Mouse (Mus musculus): ENCODE results near the gene Dhodh. TPM values are rescaled to one million over a fixed set of nuclear protein-coding genes. Genes with fewer than 3 reads are reported as not detected.

Gene Dhodh
- polyA plus RNA-seq (2015; fragmentation: Nextera tagmentation; extraction: Ambion mirVana), result 31.5 and 33.4 TPM in 2 replicates

- peaks cover 21% of the 10 kb centered on the region for H3K36me3 ChIP-seq
- no peaks in the 10 kb centered on the region for H3K9me3 ChIP-seq
- H3K9ac ChIP-seq, result peak within 1 kb of the TSS; percentile 81
- peak within 1 kb of the TSS; percentile 97 for H3K27ac ChIP-seq
- H3K4me1 ChIP-seq (replicated peaks), result peaks cover 14% of the 10 kb centered on the region
- peak; percentile 99 for ATAC-seq (ENCODE audit: low FRiP score)
- H3K4me3 ChIP-seq, result peak within 1 kb of the TSS; percentile 57
- no peaks in the 10 kb centered on the region for H3K27me3 ChIP-seq
- peak within 1 kb of the TSS; percentile 84 for H3K4me2 ChIP-seq
- under 1% methylated on average over 42 of the region's 42 CpGs for WGBS
Measured at GRCm38 (mm10) chr8:109608271-109609152, at the start of gene Dhodh. Dhodh (minus strand) TSS chr8:109608673.

GRCm38 (mm10) chr8:109656860-109657259 is 48.4 kb upstream of the Dhodh start:
- H3K4me1 ChIP-seq (replicated peaks), result no peaks in the 10 kb centered on the region
- WGBS, result 89% methylated on average over 3 of the region's 3 CpGs
- H3K27me3 ChIP-seq, result no peaks in the 10 kb centered on the region
- no peak overlapping the region for H3K4me3 ChIP-seq
- H3K27ac ChIP-seq, result no peak overlapping the region
- ATAC-seq (ENCODE audit: low FRiP score), result no peak
- no peaks in the 10 kb centered on the region for H3K36me3 ChIP-seq
- no peak overlapping the region for H3K9ac ChIP-seq
- H3K9me3 ChIP-seq, result no peaks in the 10 kb centered on the region
- no peak overlapping the region for H3K4me2 ChIP-seq

- Histone ChIP-seq H3K9me3 (no peaks in the 10 kb centered on the region), H3K27ac (no peak overlapping the region), H3K4me3 (no peak overlapping the region), H3K36me3 (no peaks in the 10 kb centered on the region), H3K4me1 (replicated peaks) (0 out of 2 replicates have a peak, but pooled peaks cover 2% of the 10 kb centered on the region), H3K27me3 (no peaks in the 10 kb centered on the region), H3K9ac (no peak overlapping the region), H3K4me2 (no peak overlapping the region)
- 76% methylated on average over 10 of the region's 10 CpGs for WGBS
- ATAC-seq (ENCODE audit: low FRiP score), result no peak
Measured at GRCm38 (mm10) chr8:109650801-109651200, 42.3 kb upstream of the Dhodh start.

- Histone ChIP-seq H3K4me2 (no peak overlapping the region), H3K4me1 (replicated peaks) (0 out of 2 replicates have a peak, but pooled peaks cover 2% of the 10 kb centered on the region), H3K9me3 (no peaks in the 10 kb centered on the region), H3K4me3 (no peak overlapping the region), H3K9ac (no peak overlapping the region), H3K27ac (no peak overlapping the region), H3K36me3 (no peaks in the 10 kb centered on the region), H3K27me3 (no peaks in the 10 kb centered on the region)
- WGBS, result 69% methylated on average over 7 of the region's 7 CpGs
- no peak for ATAC-seq (ENCODE audit: low FRiP score)
Measured at GRCm38 (mm10) chr8:109648469-109648868, 40.0 kb upstream of the Dhodh start.

GRCm38 (mm10) chr8:109647331-109647730 is 38.9 kb upstream of the Dhodh start:
- Histone ChIP-seq H3K27ac (no peak overlapping the region), H3K4me3 (no peak overlapping the region), H3K27me3 (no peaks in the 10 kb centered on the region), H3K4me1 (replicated peaks) (0 out of 2 replicates have a peak, but pooled peaks cover 2% of the 10 kb centered on the region), H3K9ac (no peak overlapping the region), H3K9me3 (no peaks in the 10 kb centered on the region), H3K36me3 (no peaks in the 10 kb centered on the region), H3K4me2 (no peak overlapping the region)
- 76% methylated on average over 11 of the region's 11 CpGs for WGBS
- ATAC-seq (ENCODE audit: low FRiP score), result no peak

GRCm38 (mm10) chr8:109641236-109641635 is 32.8 kb upstream of the Dhodh start:
- no peaks in the 10 kb centered on the region for H3K27me3 ChIP-seq
- no peaks in the 10 kb centered on the region for H3K9me3 ChIP-seq
- no peaks in the 10 kb centered on the region for H3K4me1 ChIP-seq (replicated peaks)
- 82% methylated on average over 5 of the region's 5 CpGs for WGBS
- H3K9ac ChIP-seq, result no peak overlapping the region
- ATAC-seq (ENCODE audit: low FRiP score), result no peak
- H3K27ac ChIP-seq, result no peak overlapping the region
- no peaks in the 10 kb centered on the region for H3K36me3 ChIP-seq
- no peak overlapping the region for H3K4me3 ChIP-seq
- no peak overlapping the region for H3K4me2 ChIP-seq

GRCm38 (mm10) chr8:109640410-109640809 is 31.9 kb upstream of the Dhodh start:
- Histone ChIP-seq H3K36me3 (no peaks in the 10 kb centered on the region), H3K9ac (no peak overlapping the region), H3K4me3 (no peak overlapping the region), H3K9me3 (no peaks in the 10 kb centered on the region), H3K27me3 (no peaks in the 10 kb centered on the region), H3K4me1 (replicated peaks) (no peaks in the 10 kb centered on the region), H3K4me2 (no peak overlapping the region), H3K27ac (no peak overlapping the region)
- no peak for ATAC-seq (ENCODE audit: low FRiP score)
- 70% methylated on average over 7 of the region's 7 CpGs for WGBS

GRCm38 (mm10) chr8:109638851-109639250 is 30.4 kb upstream of the Dhodh start:
- no peak overlapping the region for H3K4me3 ChIP-seq
- H3K9ac ChIP-seq, result no peak overlapping the region
- no peaks in the 10 kb centered on the region for H3K9me3 ChIP-seq
- no peak overlapping the region for H3K4me2 ChIP-seq
- no peaks in the 10 kb centered on the region for H3K4me1 ChIP-seq (replicated peaks)
- 73% methylated on average over 5 of the region's 5 CpGs for WGBS
- no peaks in the 10 kb centered on the region for H3K36me3 ChIP-seq
- no peaks in the 10 kb centered on the region for H3K27me3 ChIP-seq
- no peak for ATAC-seq (ENCODE audit: low FRiP score)
- H3K27ac ChIP-seq, result no peak overlapping the region

GRCm38 (mm10) chr8:109635146-109635545 is 26.7 kb upstream of the Dhodh start:
- 93% methylated on average over 8 of the region's 8 CpGs for WGBS
- H3K27me3 ChIP-seq, result no peaks in the 10 kb centered on the region
- ATAC-seq (ENCODE audit: low FRiP score), result no peak
- no peak overlapping the region for H3K4me2 ChIP-seq
- no peak overlapping the region for H3K9ac ChIP-seq
- no peak overlapping the region for H3K27ac ChIP-seq
- H3K4me3 ChIP-seq, result no peak overlapping the region
- H3K4me1 ChIP-seq (replicated peaks), result no peaks in the 10 kb centered on the region
- no peaks in the 10 kb centered on the region for H3K9me3 ChIP-seq
- no peaks in the 10 kb centered on the region for H3K36me3 ChIP-seq

GRCm38 (mm10) chr8:109632498-109632897 is 24.0 kb upstream of the Dhodh start:
- no peaks in the 10 kb centered on the region for H3K9me3 ChIP-seq
- no peak overlapping the region for H3K27ac ChIP-seq
- no peak overlapping the region for H3K4me2 ChIP-seq
- WGBS, result 75% methylated on average over 5 of the region's 5 CpGs
- no peaks in the 10 kb centered on the region for H3K27me3 ChIP-seq
- no peak overlapping the region for H3K9ac ChIP-seq
- H3K4me3 ChIP-seq, result no peak overlapping the region
- H3K36me3 ChIP-seq, result no peaks in the 10 kb centered on the region
- H3K4me1 ChIP-seq (replicated peaks), result no peaks in the 10 kb centered on the region
- ATAC-seq (ENCODE audit: low FRiP score), result no peak

- H3K27me3 ChIP-seq, result no peaks in the 10 kb centered on the region
- ATAC-seq (ENCODE audit: low FRiP score), result no peak
- H3K4me3 ChIP-seq, result no peak overlapping the region
- no peaks in the 10 kb centered on the region for H3K36me3 ChIP-seq
- H3K4me2 ChIP-seq, result no peak overlapping the region
- H3K27ac ChIP-seq, result no peak overlapping the region
- peaks cover 7% of the 10 kb centered on the region; the same call in 1 of the 2 replicates for H3K9me3 ChIP-seq
- H3K4me1 ChIP-seq (replicated peaks), result no peaks in the 10 kb centered on the region
- H3K9ac ChIP-seq, result no peak overlapping the region
- WGBS, result 79% methylated on average over 6 of the region's 6 CpGs
Measured at GRCm38 (mm10) chr8:109628638-109629037, 20.2 kb upstream of the Dhodh start.

GRCm38 (mm10) chr8:109615569-109615968 is 7.1 kb upstream of the Dhodh start:
- H3K27ac ChIP-seq, result no peak overlapping the region
- no peak overlapping the region for H3K4me3 ChIP-seq
- no peaks in the 10 kb centered on the region for H3K36me3 ChIP-seq
- no peaks in the 10 kb centered on the region for H3K4me1 ChIP-seq (replicated peaks)
- 91% methylated on average over 3 of the region's 3 CpGs for WGBS
- H3K4me2 ChIP-seq, result no peak overlapping the region
- H3K9ac ChIP-seq, result no peak overlapping the region
- no peak for ATAC-seq (ENCODE audit: low FRiP score)
- 0 out of 2 replicates have a peak, but pooled peaks cover 3% of the 10 kb centered on the region for H3K9me3 ChIP-seq
- H3K27me3 ChIP-seq, result no peaks in the 10 kb centered on the region
